Mouse (Mus musculus) layer of hippocampus, adult 9-10 months (tissue): ENCODE results near the gene Bbx.

Experiments used
- DNase-seq: peaks from one replicate; pipeline ENCODE4 v3.0.0; 2022; ENCODE audit warnings: low spot score

The Bbx gene

DNA sequence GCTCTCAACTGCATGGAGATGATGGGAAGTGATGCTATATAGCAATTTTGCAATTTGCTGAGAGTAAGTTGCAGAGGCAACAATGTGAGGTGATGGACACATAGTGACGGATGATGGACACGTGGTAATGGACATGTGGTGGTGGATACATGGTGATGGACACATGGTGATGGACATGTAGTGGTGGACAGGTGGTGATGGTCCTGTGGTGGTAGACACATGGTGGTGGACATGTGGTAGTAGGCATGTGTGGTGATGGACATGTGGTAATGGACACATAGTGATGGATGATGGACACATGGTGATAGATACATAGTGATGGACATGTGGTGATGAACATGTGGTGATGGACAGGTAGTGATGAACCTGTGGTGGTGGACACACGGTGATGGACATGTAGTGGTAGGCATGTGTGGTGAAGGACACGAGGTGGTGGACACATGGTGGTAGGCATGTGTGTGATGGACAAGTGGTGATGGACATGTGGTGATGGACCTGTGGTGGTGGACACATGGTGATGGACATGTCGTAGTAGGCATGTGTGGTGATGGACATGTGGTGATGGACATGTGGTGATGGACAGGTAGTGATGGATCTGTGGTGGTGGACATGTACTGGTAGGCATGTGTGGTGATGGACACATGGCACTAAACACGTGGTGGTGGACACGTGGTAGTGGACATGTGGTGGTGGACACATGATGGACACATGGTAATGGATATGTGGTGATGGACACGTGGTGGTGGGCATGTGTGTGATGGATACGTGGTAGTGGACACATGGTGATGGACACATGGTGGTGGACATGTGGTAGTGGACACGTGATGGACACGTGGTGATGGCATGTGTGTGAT, 271.5 kb downstream of the Bbx start:
- DNase-seq = no peak

DNA sequence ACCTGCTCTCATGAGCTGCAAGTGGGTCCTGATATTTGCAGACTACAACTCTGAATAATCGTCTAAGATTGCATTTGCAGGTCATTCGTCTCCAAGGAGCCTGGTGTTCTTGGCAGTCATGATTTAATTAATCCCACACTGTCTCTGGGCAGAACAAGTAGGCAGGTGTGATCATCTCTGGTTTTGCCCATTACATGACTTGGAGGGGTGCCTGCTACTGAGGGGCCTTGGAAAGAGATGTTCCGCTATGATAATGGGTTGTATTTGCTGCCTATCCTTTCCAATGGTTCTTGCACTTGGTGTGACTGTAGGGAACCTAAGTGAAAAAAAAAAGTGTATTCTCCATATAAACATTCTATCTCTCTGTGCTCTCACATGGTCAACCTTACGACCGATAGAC, 273.6 kb downstream of the Bbx start:
- no peak for DNase-seq

DNA sequence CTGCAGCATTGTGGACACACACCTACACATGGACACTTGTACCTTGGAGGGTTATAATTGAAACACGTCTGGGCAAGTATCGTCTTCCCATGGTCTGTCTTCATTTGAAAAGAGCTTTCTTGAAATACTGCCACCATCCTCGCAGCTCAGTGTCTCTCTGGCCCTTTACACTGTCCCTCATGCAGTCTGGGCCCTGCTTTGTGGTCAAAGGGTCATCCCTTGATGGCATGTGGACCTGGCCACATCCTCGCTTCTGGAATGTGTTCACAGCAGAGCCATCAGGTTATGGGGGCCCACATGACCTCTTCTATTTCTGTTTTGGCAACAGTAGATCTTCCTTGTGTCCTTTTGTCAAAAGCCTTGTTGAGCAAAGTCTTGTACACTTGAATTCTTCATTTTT, 282.6 kb downstream of the Bbx start:
- DNase-seq = no peak

DNA sequence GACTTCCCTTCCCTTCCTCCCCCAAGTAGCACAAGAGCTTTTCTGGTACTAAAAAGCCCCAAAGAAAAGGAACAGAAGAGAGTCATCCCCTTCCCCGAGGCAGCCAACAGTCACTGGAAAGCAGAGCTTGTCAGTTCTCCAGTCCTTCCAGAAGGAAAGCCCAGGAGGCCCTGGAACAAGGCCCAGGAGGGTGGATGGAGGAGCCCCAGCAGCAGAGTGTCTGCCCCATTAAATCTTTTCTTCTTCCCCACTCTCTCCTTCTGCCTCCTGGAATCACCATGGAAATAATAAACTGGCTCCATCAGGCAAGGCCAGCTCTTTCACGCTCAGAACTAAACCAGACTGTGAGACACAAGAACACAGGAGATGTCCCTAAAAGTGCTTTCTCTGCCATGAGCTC, 284.3 kb downstream of the Bbx start:
- no peak for DNase-seq
